Mouse (Mus musculus): ENCODE measurements around the gene Kcnk18.

Kcnk18 gene

DNA sequence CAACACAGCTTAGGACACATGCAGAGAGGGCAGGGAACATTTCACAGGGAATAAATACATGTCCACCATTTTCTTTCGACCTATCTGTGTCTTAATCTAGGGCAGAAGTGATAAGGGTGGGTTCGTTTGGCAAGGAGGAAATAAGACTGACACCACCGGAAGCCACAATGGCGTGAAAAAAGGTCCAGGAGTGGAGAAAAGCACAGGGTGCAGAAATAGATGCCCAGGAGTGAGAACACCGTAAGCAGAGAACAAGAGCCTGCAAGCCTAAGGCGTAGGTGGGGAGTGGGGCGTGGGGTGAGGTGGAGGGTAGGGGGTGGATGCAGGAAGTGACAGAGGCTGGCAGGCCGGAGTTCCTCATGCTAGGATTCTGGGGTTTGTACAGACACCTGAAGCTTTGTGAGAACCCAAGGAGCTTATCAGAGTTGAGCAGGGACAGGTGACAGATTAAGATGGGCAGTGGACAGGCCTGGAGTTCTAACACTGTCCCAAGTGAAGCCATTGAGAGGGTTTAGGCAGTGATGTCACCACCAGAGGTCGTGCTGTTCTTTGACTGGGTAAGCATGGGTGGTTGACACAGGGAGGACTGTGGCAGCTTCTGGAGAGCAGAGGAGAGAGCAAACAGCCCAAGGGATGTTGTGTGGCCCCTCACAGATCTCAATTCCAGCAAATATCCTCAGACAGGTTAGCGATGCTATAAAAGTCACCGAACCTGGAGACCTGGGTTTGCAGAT is 29.7 kb downstream of the Kcnk18 start:
- no peak for TF ChIP-seq GATA4 (IDR thresholded peaks at IDR 0.05; ENCODE audit: insufficient replicate concordance, low read length)

DNA sequence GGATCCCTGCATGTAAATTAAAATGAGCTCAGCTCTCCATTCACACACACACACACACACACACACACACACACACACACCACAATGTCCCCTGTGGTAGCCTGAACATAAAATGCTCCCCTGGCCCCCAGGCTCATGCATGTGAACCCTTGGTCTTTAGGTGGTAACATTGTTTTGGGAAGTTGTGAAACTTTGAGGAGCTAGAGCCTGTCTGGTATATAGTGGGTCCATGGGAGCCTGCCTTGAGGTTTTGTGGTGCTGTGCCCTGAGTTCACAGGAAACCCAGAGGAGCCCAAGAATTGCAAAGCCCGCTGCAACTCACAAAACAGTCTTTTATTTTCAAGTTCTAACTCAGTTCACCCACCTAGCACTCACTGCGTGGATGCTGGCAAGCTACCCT is 33.6 kb downstream of the Kcnk18 start:
- no peak for TF ChIP-seq GATA4 (IDR thresholded peaks at IDR 0.05; ENCODE audit: insufficient replicate concordance, low read length)

DNA sequence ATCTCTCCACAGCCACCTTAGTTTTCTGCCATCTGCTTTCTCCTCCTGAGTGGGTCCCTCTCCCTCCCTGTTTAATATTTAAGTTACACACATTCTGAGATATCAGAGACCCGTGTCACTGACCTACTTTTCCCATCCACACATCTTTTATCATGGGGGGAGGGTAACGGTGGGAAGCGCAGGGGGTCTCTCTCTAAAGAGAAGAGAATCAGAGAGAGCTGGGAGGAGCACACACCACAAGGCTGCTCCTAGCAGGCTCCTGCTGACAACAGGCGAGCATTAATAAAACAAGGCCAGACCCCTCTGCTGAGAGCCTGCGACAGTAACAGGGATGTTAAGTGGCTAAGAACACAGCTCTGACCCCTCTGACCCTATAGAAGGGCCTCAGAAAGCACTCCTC is 40.6 kb downstream of the Kcnk18 start:
- TF ChIP-seq GATA4 (IDR thresholded peaks at IDR 0.05; ENCODE audit: insufficient replicate concordance, low read length) = no peak

DNA sequence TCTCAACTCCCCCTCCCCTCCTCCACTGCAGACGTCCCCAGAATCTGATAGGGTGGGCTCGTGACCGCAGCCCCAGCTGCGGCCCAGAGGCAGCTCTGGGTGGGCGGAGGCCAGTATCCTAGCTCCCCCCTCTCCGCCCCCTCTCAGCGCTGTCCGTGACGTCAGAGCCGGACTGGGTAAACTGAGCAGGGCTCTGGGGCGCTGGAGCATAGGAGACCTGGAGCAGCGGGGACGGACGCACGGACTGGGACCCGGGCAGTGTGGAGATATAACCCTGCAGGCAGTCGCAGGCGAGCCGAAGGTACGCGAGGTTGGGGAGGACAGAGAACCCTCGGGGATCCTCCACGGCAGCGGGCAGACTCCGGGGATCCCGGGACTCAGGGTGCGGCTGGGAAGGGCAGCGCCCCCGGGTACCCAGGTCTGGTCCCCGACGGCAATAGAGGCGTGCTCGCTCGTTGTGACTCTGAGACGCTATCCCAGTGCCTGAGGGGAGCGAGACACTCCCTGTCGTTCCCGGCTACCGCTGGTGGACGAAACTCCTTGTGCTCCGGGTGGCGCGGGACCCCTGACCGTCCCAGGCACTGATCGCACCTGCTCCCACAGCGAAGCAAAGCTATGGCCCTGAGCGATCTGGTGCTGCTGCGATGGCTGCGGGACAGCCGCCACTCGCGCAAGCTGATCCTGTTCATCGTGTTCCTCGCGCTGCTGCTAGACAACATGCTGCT is 41.9 kb downstream of the Kcnk18 start, which contains the start of gene Slc18a2:
Gene Slc18a2 (plus strand): TSS at position 179 of the 725 bp plus-strand sequence.
- TF ChIP-seq GATA4 (IDR thresholded peaks at IDR 0.05; ENCODE audit: insufficient replicate concordance, low read length) = no peak

DNA sequence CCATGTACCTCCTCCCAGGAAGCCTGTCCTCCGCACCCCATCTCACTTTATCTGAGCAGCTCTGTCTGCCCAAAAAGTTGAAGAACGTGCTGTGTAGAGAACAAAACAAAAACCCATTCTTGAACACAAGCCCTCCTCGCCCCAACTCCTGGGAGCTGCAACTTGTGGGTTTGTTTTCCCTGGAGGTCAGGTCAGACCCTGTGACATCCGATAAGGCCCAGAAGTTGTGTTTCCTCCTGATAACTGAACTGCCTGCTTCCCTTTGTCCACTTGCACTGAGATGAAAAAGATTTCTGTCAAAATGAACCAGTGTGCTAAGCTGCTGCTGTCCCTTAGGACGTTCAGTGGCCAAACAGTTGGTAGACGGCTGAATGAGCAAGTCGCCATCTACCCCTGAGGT is 42.6 kb downstream of the Kcnk18 start:
- peak; percentile 90 for TF ChIP-seq GATA4 (IDR thresholded peaks at IDR 0.05; ENCODE audit: insufficient replicate concordance, low read length)

DNA sequence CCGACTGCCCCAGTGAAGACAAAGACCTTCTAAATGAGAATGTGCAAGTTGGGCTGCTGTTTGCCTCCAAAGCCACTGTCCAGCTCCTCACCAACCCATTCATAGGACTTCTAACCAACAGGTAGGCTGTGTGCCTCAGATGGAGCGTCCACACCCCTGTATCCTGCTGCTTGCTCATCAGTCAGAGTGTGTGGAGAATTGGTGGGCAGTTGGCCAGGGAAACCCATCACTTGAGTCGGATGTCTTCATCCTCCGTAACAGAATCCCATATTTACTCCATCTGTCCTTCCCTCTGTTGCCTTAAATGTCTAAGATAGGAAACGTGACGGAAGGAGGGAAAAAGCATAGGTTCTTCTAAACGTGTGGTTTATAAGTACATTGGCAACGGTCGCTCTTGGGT is 44.2 kb downstream of the Kcnk18 start:
- TF ChIP-seq GATA4 (IDR thresholded peaks at IDR 0.05; ENCODE audit: insufficient replicate concordance, low read length) = no peak

DNA sequence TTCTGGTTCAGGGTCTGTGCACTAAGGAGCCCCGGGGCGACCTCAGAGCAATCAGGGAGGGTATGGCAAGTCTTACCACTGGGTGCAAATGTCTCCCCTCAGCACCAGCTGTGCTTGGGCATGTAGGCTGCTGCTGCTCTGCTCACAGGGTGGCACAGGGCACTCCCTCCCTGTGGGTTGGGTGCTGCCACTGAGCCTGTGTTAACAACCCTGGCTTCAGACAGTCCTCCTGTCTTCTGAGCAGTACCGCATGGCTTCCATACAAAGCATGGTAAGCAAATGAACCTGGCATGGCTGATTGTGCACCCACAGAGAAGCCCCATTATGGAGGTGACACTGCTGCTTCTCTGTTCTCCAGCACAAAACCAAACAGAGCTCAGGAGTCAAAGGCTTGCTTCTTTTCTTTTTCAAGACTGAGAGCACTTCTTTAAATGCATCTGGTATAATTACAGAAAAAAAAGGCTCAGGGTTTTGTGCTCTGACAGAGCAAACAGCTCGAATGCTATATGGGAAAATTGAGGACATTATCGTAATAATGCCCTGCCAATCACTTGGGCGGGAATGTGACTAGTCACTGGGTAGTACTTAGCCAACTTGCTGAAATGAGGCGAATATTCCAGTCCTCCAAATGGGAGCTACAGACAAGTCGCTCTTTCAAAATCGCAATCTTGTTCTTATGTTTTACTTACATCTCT is 46.0 kb downstream of the Kcnk18 start:
- TF ChIP-seq GATA4 (IDR thresholded peaks at IDR 0.05; ENCODE audit: insufficient replicate concordance, low read length) = no peak

DNA sequence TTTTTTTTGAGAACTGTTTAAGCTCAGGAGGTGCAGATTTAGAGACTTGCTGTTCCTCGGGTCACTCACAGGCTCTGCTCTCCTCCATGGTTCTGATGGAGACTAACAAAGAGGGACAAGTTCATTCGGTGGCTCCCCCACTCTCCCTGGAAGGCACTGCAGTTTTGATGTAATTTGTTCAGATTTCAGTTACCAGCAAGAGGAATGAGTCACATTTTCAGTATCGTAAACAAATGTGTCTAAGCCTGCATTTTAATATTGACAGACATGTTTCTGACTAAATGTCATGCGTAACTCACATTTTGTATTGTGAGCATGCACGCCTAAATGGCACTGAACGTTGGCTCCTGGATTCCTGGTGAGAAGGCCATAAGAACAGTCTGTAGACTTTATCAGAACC is 46.9 kb downstream of the Kcnk18 start:
- no peak for TF ChIP-seq GATA4 (IDR thresholded peaks at IDR 0.05; ENCODE audit: insufficient replicate concordance, low read length)

DNA sequence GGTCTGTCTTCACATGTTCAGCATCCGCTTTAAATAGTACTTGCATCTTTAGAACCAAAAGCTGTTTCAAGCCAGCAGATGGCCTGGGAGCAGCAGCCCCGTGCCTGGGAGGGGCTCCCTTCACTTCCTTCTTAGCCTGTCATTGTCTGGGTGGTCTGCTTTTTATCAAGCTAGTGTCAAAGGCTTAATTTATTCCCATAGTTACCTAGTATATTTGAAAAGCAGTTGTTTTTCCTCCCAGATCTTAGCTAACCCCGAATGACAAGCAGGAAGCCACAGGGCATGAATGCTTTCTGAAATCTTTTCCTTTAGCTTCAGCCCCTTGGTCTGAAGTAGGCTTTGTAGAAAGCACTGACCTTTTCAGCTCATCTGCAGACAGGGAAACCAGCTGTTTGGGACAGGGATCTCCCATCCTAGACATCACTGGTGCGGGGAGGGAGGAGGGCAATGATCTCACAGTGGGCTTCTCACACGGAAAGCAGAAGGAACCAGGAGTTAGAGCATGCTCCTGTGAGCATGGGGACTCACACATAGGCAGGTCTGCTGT is 48.5 kb downstream of the Kcnk18 start:
- TF ChIP-seq GATA4 (IDR thresholded peaks at IDR 0.05; ENCODE audit: insufficient replicate concordance, low read length) = no peak

DNA sequence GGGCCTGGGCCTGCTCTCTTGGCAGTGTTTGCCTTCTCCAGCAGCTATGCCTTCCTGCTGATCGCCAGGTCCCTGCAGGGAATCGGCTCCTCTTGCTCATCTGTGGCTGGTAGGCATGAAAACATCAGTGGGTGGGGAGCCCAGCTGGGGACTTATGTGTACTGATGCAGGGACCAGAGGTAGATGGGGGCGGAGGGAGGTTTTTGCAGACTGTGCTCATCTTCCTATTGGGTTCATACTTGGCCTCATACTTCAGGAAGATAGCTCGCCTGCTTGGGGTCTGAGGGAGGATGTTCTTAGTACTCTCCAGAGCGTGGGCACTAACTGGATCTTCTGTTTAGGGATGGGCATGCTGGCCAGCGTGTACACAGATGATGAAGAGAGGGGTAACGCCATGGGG is 54.2 kb downstream of the Kcnk18 start:
- no peak for TF ChIP-seq GATA4 (IDR thresholded peaks at IDR 0.05; ENCODE audit: insufficient replicate concordance, low read length)

DNA sequence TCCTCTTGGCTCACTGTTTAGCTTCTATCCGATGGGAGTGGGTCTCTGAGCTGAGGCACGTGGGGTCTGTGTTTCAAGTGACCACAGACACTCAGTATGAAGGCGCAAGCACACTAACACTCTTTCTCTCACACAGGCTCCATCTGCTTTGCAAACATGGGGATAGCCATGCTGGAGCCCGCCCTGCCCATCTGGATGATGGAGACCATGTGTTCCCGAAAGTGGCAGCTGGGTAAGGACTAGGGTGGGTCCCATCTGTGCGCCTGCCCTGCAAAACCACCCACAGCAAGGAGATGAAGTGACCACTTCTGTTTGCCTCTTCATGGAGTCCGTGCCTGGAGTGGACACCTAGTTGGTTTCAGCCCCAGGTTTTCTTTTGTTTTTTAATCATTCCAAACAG is 57.3 kb downstream of the Kcnk18 start:
- TF ChIP-seq GATA4 (IDR thresholded peaks at IDR 0.05; ENCODE audit: insufficient replicate concordance, low read length) = no peak

DNA sequence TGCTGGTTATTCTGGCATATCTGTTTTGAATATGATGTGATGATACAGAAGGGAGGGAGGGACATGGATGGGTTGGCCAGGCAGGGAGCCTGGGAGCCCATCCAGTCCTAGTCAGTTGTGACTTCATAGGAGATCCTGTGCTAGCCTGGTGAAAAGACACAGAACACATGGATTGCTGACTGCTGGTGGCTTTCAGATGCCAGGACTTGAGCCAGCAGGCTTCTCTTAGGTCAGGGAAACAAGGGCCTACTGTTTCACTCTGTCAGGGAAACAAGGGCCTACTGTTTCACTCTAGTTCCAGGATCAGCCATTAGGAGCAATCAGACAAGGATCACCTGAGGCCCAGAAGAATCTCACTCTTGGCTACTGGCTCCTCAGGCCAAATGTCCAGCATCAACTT is 61.8 kb downstream of the Kcnk18 start:
- no peak for TF ChIP-seq GATA4 (IDR thresholded peaks at IDR 0.05; ENCODE audit: insufficient replicate concordance, low read length)

DNA sequence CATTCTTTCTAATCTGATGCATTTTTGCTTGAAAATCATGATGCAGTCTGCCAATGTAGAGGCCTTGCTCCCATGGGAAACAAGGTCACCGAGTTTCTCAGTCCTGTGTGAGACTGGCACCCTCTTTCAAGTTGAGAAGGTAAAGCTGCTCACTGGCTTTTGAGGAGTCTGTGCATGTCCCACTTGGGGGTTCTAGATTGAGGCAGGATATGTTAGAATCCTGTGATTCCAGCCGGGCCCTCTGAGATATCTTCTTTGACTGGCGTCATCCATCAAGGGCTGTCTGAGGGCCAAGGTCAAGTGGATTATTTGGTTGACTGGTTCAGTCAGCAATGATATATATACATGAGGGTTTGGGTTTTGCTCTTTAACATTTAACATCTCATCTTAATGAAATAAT is 63.0 kb downstream of the Kcnk18 start:
- no peak for TF ChIP-seq GATA4 (IDR thresholded peaks at IDR 0.05; ENCODE audit: insufficient replicate concordance, low read length)

Measured in liver, adult (tissue).